Mouse (Mus musculus) small intestine, adult 2 months (tissue): ENCODE measurements around the gene Qk.

Source experiments
- CTCF ChIP-seq: fragments of 200-500 bp; IDR thresholded peaks from 2 replicates; pipeline ENCODE4 v1.5.1; 2012; ENCODE audit warnings: low read depth, mild to moderate bottlenecking, control low read depth, inconsistent platforms, low read length, moderate library complexity, mixed read lengths; ENCODE audit not compliant: insufficient replicate concordance, insufficient read length; ENCODE audit errors: extremely low read depth
- POLR2A ChIP-seq: fragments of 200-500 bp; IDR thresholded peaks from 2 replicates; pipeline ENCODE4 v1.6.1; 2012; ENCODE audit warnings: low read depth, mild to moderate bottlenecking, control low read depth, inconsistent platforms, low read length, moderate library complexity

DNA sequence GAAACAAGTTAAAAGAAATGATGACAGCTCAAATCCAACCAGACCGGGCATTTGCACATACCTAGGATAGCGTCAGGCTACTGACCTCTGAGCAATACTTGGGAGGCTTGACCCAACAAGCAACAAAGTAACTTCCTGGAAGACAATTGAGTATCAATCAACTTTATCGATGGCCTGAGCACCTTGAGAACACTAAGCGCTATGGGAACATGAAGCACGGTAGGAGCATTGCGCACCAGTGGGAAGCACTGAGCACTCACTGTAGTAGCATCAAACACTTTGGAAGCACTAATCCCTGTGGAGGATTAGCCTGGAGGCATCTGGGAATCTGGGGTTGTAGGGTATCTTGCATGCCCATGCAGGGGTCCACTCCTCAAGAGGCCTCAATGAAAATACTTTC, 124.0 kb downstream of the Qk start:
- TF ChIP-seq POLR2A (no peak), CTCF (no peak)
